8 mouse cellular contexts compared by ENCODE assay signal in genomic region chr17:10840148-10840707, GRCm38 (mm10). TPM values are rescaled to one million over a fixed set of nuclear protein-coding genes. Genes with fewer than 3 reads are reported as not detected.
DNase-seq lines count a peak whose midpoint lies in the region; ATAC-seq lines count a peak whose summit lies in the region.

Gene Pacrg, minus strand, starts transcription at chr17:10840311.
Gene Prkn, plus strand, starts transcription at chr17:10840384.

- H3K4me2 ChIP-seq in hindbrain, embryonic 11.5 days (replicated peaks; ENCODE audit: low read depth, low read length): peak within 1 kb of the TSS; percentile 76

- H3K4me1 ChIP-seq in hindbrain, embryonic 11.5 days (replicated peaks; ENCODE audit: control insufficient read depth, insufficient read depth, low read length): no peaks in the 10 kb centered on the region

- 0 out of 2 replicates have a peak within 1 kb of the TSS, but pooled peaks have one; percentile 30 for H3K27ac ChIP-seq in hindbrain, embryonic 11.5 days (ENCODE audit: low read depth, low read length)

- peak within 1 kb of the TSS; percentile 82 for H3K4me3 ChIP-seq in hindbrain, embryonic 11.5 days (ENCODE audit: low read depth, low read length)

- ATAC-seq in hindbrain, embryonic 11.5 days (ENCODE audit: low FRiP score): peak; percentile 94

- H3K9ac ChIP-seq in hindbrain, embryonic 11.5 days (ENCODE audit: low read depth, low read length): peak within 1 kb of the TSS; percentile 71

- under 1% methylated on average over 48 of the region's 58 CpGs for WGBS in hindbrain, embryonic 11.5 days

- DNase-seq in Muller cell, postnatal 12 days (ENCODE audit: inconsistent ontology term): peak; percentile 99
- DNase-seq in cerebellum, adult 9-11 months: peak; percentile 99
- DNase-seq in frontal cortex, adult 2 months (ENCODE audit: extremely low spot score in 1 of 2, low spot score in 1 of 2): peak; percentile 97 to 99
- DNase-seq in hindbrain, embryonic 11.5 days (ENCODE audit: low spot score): peak; percentile 99
- DNase-seq in layer of hippocampus, postnatal 10 days (ENCODE audit: low spot score in 2 of 2): peak; percentile 96 to 97
- DNase-seq in lung, postnatal 10 days: peak; percentile 98
- peak; percentile 97 for DNase-seq in ovary, postnatal 36 days (ENCODE audit: low spot score)
- DNase-seq in thymus, postnatal 25 days: peak; percentile 97

- no peaks in the 10 kb centered on the region for H3K36me3 ChIP-seq in hindbrain, embryonic 11.5 days (ENCODE audit: control insufficient read depth, insufficient read depth, low read length)

- H3K9me3 ChIP-seq in hindbrain, embryonic 11.5 days (ENCODE audit: control insufficient read depth, low read length): no peaks in the 10 kb centered on the region

- H3K27me3 ChIP-seq in hindbrain, embryonic 11.5 days (ENCODE audit: control insufficient read depth, insufficient read depth, low read length): no peaks in the 10 kb centered on the region

RNA-seq across cellular contexts. Expression of gene Pacrg, which starts in this region (rescaled TPM):
- polyA plus RNA-seq in frontal cortex, adult 2 months (2012; rRNA removed): 21.9 and 25.2 TPM in 2 replicates
- polyA plus RNA-seq in hindbrain, embryonic 11.5 days (2014; fragmentation: Nextera tagmentation; extraction: Ambion mirVana): 5.8 and 6.9 TPM in 2 replicates
- 10 to 100 TPM; 17.5 to 18.2 TPM for total RNA-seq in layer of hippocampus, postnatal 10 days (2021)

RNA-seq across cellular contexts. Expression of gene Prkn, which starts in this region (rescaled TPM):
- polyA plus RNA-seq in frontal cortex, adult 2 months (2012; rRNA removed): 20.1 and 28.0 TPM in 2 replicates
- 1.9 and 2.2 TPM in 2 replicates for polyA plus RNA-seq in hindbrain, embryonic 11.5 days (2014; fragmentation: Nextera tagmentation; extraction: Ambion mirVana)
- 10 to 100 TPM; 15.7 to 19.9 TPM for total RNA-seq in layer of hippocampus, postnatal 10 days (2021)

Comparison
In these comparisons a context has a peak if more than half of its experiments do, and no peak if none do; other contexts are left out.
1. Peak in every context shown above with its lines: DNase-seq, ATAC-seq, H3K4me3 ChIP-seq and H3K27ac ChIP-seq.